Mouse (Mus musculus) kidney, adult 2 months (tissue): Measurements from ENCODE around the gene Trpc7. TPM values are rescaled to one million over a fixed set of nuclear protein-coding genes. Genes with fewer than 3 reads are reported as not detected.

Experiments
- DNase-seq: peaks from one replicate; pipeline ENCODE4 v3.0.0; 2021
- H3K27ac ChIP-seq: fragments of 200-500 bp; 2 replicates; pipeline ENCODE4 v1.5.1; 2012; ENCODE audit warnings: low read depth, low read length, control low read depth, inconsistent platforms; ENCODE audit not compliant: insufficient read depth
- H3K27me3 ChIP-seq: fragments of 200-500 bp; replicated peaks from 2 replicates; pipeline ENCODE4 v1.6.1; 2012; ENCODE audit warnings: mild to moderate bottlenecking, moderate library complexity, low read length, inconsistent platforms; ENCODE audit not compliant: control insufficient read depth, insufficient read depth
- H3K36me3 ChIP-seq: fragments of 200-500 bp; 2 replicates; pipeline ENCODE4 v1.6.1; 2012; ENCODE audit warnings: mild to moderate bottlenecking, moderate library complexity, low read length, inconsistent platforms; ENCODE audit not compliant: control insufficient read depth, insufficient read depth
- H3K4me1 ChIP-seq: fragments of 200-500 bp; 2 replicates; pipeline ENCODE4 v1.6.1; 2011; ENCODE audit warnings: low read length; ENCODE audit not compliant: control insufficient read depth, insufficient read depth
- H3K4me3 ChIP-seq: fragments of 200-500 bp; 2 replicates; pipeline ENCODE4 v1.5.1; 2011; ENCODE audit warnings: mild to moderate bottlenecking, low read depth, low read length, control low read depth; ENCODE audit not compliant: insufficient read depth
- CTCF ChIP-seq: fragments of 200-500 bp; conservative IDR thresholded peaks from 2 replicates; pipeline ENCODE4 v1.5.1; 2011; ENCODE audit warnings: low read depth, mild to moderate bottlenecking, control low read depth, low read length, moderate library complexity, mixed read lengths; ENCODE audit not compliant: insufficient read depth, insufficient read length
- POLR2A ChIP-seq: fragments of 200-500 bp; IDR thresholded peaks from one replicate; pipeline ENCODE4 v1.6.1; 2011; ENCODE audit warnings: low read depth, low read length, control low read depth
- WGBS: fragments of 180-500 bp; shearing (Covaris S2); methylation state at CpG from one replicate; pipeline ENCODE4 v1.1.7; 2018; 5-methylcytosine and 5-hydroxymethylcytosine counted together
- polyA plus RNA-seq: library from polyadenylated mRNA; depleted of rRNA; stranded (reverse); fragments of >200 nt; gene quantifications from 2 replicates; pipeline ENCODE4 v1.2.3, GENCODE M21; 2012

The Trpc7 gene
- polyA plus RNA-seq, 1 experiment, result not detected

DNA sequence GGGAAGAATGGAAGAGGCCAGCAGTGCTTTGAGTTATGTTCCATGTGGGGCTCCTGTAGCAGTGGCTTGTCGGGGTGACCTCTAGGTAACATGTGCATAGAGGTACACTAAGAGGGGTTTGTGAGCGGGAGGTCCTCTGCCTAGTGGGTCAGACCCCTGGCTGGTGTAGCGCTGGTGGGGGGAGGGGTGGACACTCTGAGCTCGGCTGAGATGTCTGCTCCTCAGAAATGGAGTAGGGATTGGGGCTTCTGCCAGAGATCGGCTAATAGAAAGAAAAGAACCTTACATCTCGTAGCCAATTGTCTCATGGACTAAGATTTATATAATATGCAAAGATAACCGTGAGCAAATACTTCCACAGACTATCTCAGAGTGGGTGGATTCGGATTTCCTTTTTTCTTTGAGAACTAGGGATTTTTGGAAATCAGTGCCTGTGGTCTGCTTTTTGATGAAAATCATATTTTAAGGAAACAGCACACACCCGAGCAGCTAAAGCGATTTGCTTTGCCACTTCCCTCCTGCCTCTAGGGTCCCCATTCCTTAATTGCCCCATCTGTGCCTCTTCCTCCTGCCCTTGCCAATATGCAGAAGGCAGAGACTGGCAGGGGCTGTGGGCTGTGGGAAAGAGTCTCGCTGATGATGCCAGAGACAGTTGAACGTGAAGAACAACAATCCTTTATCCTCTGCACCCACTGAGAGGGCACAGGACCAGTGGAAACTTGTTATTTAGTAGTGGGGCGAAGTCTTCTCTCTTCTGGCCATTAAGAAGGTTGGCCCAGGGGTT lies 133.2 kb downstream of the Trpc7 start:
- no peak overlapping the region for H3K27ac ChIP-seq
- no peak for DNase-seq
- no peak for TF ChIP-seq POLR2A
- TF ChIP-seq CTCF, result no peak
- WGBS, result 54% methylated on average over 13 of the region's 13 CpGs
- no peaks in the 10 kb centered on the region for H3K36me3 ChIP-seq
- no peak overlapping the region for H3K4me3 ChIP-seq
- H3K4me1 ChIP-seq, result no peaks in the 10 kb centered on the region
- no peaks in the 10 kb centered on the region for H3K27me3 ChIP-seq

DNA sequence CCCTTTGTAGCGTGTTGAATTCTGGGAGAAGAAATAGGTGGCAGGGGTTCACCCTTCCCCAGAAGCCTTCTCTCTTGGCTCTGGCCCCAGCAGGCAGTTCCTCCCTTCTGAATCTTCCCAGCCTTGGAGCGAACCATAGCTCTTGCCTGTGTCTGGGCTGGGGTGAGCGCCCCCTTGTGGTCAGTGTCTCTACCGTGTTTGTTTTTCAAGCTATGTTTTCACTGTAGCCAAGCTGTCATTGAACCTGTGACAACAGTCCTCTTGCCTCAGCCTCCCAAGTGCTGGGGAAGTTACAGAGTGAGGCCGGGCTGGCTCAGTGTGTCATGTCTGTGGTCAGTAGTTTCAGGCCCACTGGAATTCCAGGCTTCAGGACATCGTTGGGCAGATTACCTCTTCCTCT lies 137.3 kb downstream of the Trpc7 start:
- WGBS, result 34% methylated on average over 6 of the region's 6 CpGs
- peak; percentile 80 for TF ChIP-seq CTCF
- no peak for TF ChIP-seq POLR2A
- no peaks in the 10 kb centered on the region for H3K27me3 ChIP-seq
- DNase-seq, result peak; percentile 83
- H3K36me3 ChIP-seq, result no peaks in the 10 kb centered on the region
- H3K27ac ChIP-seq, result no peak overlapping the region
- H3K4me3 ChIP-seq, result no peak overlapping the region
- H3K4me1 ChIP-seq, result no peaks in the 10 kb centered on the region

DNA sequence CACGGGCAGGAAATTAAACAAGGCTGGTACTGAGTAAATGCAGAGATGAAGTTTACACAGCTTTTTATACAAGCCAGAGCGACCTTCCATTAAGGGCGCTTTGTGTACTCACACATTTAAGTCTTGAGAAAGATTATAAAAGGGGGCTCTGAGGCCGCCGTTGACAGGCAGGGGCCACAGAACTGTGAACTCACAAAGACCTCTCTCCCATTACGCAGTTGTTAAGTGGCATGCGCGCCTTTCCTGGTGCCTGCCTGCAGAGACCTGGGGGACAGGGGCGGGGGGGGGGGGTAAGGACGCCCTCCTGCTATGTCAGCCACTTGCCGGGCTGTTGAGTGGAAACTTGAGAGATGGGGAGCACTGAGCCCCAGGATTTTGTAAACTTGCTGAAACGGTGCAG lies 138.6 kb downstream of the Trpc7 start:
- no peaks in the 10 kb centered on the region for H3K4me1 ChIP-seq
- H3K27me3 ChIP-seq, result no peaks in the 10 kb centered on the region
- WGBS, result 76% methylated on average over 12 of the region's 12 CpGs
- no peak for DNase-seq
- H3K36me3 ChIP-seq, result no peaks in the 10 kb centered on the region
- H3K4me3 ChIP-seq, result no peak overlapping the region
- no peak for TF ChIP-seq POLR2A
- H3K27ac ChIP-seq, result no peak overlapping the region

DNA sequence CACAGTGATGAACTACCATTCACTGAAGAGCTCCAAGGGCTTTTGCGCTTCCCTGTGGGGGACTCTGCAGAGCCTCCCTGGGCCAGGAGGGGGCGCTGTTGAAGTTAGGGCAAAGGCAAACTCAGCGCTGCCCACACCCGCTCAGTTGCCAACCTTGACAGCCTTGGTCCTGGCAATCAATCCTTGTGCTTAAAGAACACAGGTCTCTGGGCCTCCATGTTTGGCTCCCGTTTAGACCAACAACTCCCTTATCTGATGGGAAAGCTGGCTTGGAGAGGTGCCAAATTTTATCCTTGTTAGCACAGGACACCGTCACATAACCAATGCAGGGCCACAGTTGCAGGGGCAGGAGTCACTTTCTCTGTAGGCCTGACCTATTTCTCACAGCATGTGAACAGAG lies 139.9 kb downstream of the Trpc7 start:
- TF ChIP-seq CTCF (peak; percentile 34; the same call in 1 of the 2 replicates), POLR2A (no peak)
- DNase-seq, result peak; percentile 54

DNA sequence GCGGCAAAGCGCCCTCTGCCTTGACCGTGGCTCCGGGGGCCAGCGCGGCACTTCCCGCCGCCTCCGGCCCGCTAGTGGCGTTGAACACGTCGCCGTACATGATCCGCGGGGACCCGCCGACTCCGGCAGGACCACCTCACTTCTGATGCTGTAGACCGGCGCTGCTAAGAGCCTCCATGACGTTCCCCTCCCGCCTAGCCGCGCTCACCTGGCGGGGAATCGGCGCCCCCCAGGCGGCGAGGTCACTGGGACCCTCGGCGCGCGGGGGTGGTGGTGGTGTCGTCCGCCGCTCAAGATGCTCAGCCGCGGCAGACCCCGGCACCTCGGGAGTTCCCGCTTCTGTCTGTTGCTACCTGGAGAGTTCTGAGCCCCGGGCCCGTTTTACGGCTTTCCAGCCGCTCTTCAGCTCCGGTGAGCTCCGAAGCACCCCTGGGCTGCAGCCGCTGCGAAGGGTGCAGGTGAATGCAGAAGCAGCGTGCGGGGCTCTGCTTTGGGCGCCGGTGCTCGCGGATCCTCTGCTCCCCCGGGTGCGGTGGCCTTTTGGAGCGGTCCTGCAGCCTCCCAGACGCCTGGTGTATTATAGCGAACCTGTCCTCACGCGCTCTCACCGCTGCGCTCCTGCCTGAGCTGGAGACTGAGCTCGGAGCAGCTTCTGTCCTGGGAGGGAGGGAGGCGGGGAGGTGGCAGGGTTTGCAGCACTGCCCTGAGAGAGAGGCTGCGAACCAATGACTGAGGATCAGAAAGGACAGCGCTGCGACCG lies 142.4 kb downstream of the Trpc7 start, which contains the start of gene Gm45623:
Gene Gm45623, minus strand, starts transcription at position 636 of the 760 bp plus-strand sequence.
- no peaks in the 10 kb centered on the region for H3K36me3 ChIP-seq
- DNase-seq, result no peak
- no peaks in the 10 kb centered on the region for H3K4me1 ChIP-seq
- H3K4me3 ChIP-seq, result peak within 1 kb of the TSS; percentile 2; the same call in 1 of the 2 replicates
- H3K27me3 ChIP-seq, result no peaks in the 10 kb centered on the region
- 6% methylated on average over 71 of the region's 71 CpGs for WGBS
- no peak within 1 kb of the TSS for H3K27ac ChIP-seq
- no peak for TF ChIP-seq POLR2A
- TF ChIP-seq CTCF, result no peak

More for the DNA sequence above, 139.9 kb downstream of the Trpc7 start:
- H3K27me3 ChIP-seq, result no peaks in the 10 kb centered on the region
- 61% methylated on average over 6 of the region's 6 CpGs for WGBS
- H3K4me1 ChIP-seq, result no peaks in the 10 kb centered on the region
- no peak overlapping the region for H3K4me3 ChIP-seq
- no peaks in the 10 kb centered on the region for H3K36me3 ChIP-seq
- no peak overlapping the region for H3K27ac ChIP-seq

DNA sequence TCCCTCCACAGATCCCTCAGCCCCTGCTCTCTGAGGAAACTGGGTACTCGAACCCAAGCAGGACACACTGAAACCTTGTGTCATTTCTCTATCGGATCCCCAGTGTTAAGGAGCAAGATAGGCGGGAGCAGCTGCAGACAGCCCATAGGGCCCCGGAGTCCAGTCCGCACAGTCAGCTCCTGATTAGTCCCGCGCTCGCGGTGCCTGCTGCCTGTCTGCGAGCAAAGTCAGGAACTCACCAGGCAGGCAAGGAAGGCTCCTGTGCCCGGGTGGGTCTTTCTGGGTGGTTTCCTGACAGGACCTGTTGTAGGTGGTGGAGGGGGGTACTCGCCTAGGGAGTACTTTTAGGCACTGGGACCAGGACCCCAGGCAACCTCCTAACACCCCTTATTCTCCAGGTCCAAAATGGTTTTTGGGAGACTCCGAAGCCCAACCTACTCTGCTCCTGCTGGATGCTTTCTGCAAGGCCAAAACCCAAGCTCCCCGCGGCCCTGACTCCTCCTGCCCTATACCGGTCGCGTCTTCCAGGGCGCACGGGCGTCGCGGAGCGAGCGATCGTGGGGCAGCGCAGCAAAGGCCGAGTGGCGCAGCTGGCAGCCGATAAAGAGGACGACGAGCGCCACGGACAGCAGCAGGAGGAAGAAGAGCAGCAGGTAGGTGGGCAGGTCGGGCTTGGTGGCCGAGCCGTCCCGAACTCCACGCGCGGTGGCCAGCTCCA lies 143.2 kb downstream of the Trpc7 start:
- Histone ChIP-seq H3K36me3 (no peaks in the 10 kb centered on the region), H3K27ac (no peak overlapping the region), H3K4me1 (peaks cover 4% of the 10 kb centered on the region), H3K27me3 (no peaks in the 10 kb centered on the region), H3K4me3 (peak overlapping the region; percentile 2; the same call in 1 of the 2 replicates)
- TF ChIP-seq CTCF (no peak), POLR2A (no peak)
- no peak for DNase-seq
- 16% methylated on average over 41 of the region's 41 CpGs for WGBS

DNA sequence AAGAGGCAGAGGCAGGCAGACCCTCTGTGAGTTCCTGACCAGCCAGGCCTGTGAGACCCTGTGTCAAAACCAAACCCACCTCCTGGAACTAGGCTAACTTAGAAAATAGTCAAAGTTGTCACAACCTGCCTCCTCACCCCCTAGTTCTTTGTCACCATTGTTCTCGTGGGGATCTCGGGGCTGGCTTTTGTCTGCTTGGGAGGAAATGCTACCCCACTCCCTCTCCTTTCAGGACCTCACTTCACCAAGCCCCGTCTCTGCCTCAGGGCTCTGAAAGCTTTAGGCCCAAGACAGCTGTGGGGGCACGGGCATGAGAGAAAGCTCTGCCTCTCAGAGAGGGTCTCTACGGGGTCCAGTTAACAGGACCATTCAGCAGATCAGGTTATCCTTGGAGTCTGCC lies 144.0 kb downstream of the Trpc7 start:
- Histone ChIP-seq H3K36me3 (no peaks in the 10 kb centered on the region), H3K27ac (no peak overlapping the region), H3K4me1 (peaks cover 12% of the 10 kb centered on the region), H3K4me3 (no peak overlapping the region), H3K27me3 (no peaks in the 10 kb centered on the region)
- DNase-seq, result no peak
- no peak for TF ChIP-seq CTCF
- no peak for TF ChIP-seq POLR2A
- WGBS, result 89% methylated on average over 5 of the region's 5 CpGs
